Mouse (Mus musculus) limb, embryonic 14.5 days (tissue): Measurements from ENCODE around the gene Has3. TPM values are rescaled to one million over a fixed set of nuclear protein-coding genes. Genes with fewer than 3 reads are reported as not detected.
"Not testable (repeated sequence)": the region's sequence is repeated elsewhere in the genome, so short reads cannot be mapped to it uniquely, and the experiment has no call there.

Experiments
- ATAC-seq: fragments of 200-750 bp; cut with Nextera tagmentation; 2 replicates; pipeline ENCODE4 v1.8.0; 2017; ENCODE audit warnings: low read depth, moderate number of reproducible peaks, moderate TSS enrichment; ENCODE audit not compliant: low FRiP score
- DNase-seq: peaks from one replicate; pipeline ENCODE4 v3.0.0-alpha.2; 2015; ENCODE audit warnings: low spot score
- H3K27ac ChIP-seq: fragments of 300-500 bp; sonication (generic); replicated peaks from 2 replicates; pipeline ENCODE4 v1.5.1; 2014; ENCODE audit warnings: low read depth, mild to moderate bottlenecking, low read length, moderate library complexity, mixed read lengths
- H3K27me3 ChIP-seq: fragments of 300-500 bp; sonication (generic); 2 replicates; pipeline ENCODE4 v1.6.1; 2014; ENCODE audit warnings: low read length, mixed read lengths; ENCODE audit not compliant: control insufficient read depth, insufficient read depth
- H3K36me3 ChIP-seq: fragments of 300-500 bp; sonication (generic); 2 replicates; pipeline ENCODE4 v1.6.1; 2014; ENCODE audit warnings: mild to moderate bottlenecking, low read length, moderate library complexity, mixed read lengths; ENCODE audit not compliant: control insufficient read depth, insufficient read depth
- H3K4me1 ChIP-seq: fragments of 300-500 bp; sonication (generic); 2 replicates; pipeline ENCODE4 v1.6.1; 2014; ENCODE audit warnings: antibody characterized with exemption, low read length, mixed read lengths; ENCODE audit not compliant: control insufficient read depth, insufficient read depth
- H3K4me2 ChIP-seq: fragments of 300-500 bp; sonication (generic); replicated peaks from 2 replicates; pipeline ENCODE4 v1.6.1; 2014; ENCODE audit warnings: low read depth, mild to moderate bottlenecking, low read length, moderate library complexity; ENCODE audit not compliant: severe bottlenecking
- H3K4me3 ChIP-seq: fragments of 300-500 bp; sonication (generic); replicated peaks from 2 replicates; pipeline ENCODE4 v1.5.1; 2014; ENCODE audit warnings: low read length
- H3K9ac ChIP-seq: fragments of 300-500 bp; sonication (generic); 2 replicates; pipeline ENCODE4 v1.6.1; 2014; ENCODE audit warnings: mild to moderate bottlenecking, low read depth, low read length, moderate library complexity; ENCODE audit not compliant: severe bottlenecking
- H3K9me3 ChIP-seq: fragments of 300-500 bp; sonication (generic); 2 replicates; pipeline ENCODE4 v1.6.1; 2016; ENCODE audit warnings: low read length; ENCODE audit not compliant: control insufficient read depth
- POLR2A ChIP-seq: fragments of 200-500 bp; IDR thresholded peaks from 2 replicates; pipeline ENCODE4 v1.8.0; 2012; ENCODE audit warnings: inconsistent platforms, mild to moderate bottlenecking, moderate library complexity, borderline replicate concordance; ENCODE audit not compliant: insufficient read depth, insufficient read length; ENCODE audit errors: extremely low read depth
- WGBS: fragments of 180-500 bp; shearing (Covaris S2); extraction: QIAGEN DNeasy Blood & Tissue Kit; methylation state at CpG from one replicate; pipeline ENCODE4 v1.1.7; 2014; 5-methylcytosine and 5-hydroxymethylcytosine counted together
- polyA plus RNA-seq, 2 experiments: library from polyadenylated mRNA; depleted of rRNA in 1 of 2; stranded (reverse) in 1 of 2; unstranded in 1 of 2; fragments of >200 nt; fragmentation: Nextera tagmentation in 1 of 2; extraction: Ambion mirVana in 1 of 2; gene quantifications; 2 replicates each; pipeline versions ENCODE4 v1.2.1 to v1.2.3; 2012 to 2014

Has3 gene
- polyA plus RNA-seq, 2 experiments: 0.58 to 2.0 TPM

- TF ChIP-seq POLR2A: no peak
- 91% methylated on average over 4 of the region's 4 CpGs for WGBS
- H3K27ac ChIP-seq: no peak overlapping the region
These were observed 55.4 kb downstream of the Has3 start for GRCm38 (mm10) chr8:106925446-106925845.

GRCm38 (mm10) chr8:106927247-106927646 is 57.2 kb downstream of the Has3 start:
- no peak for TF ChIP-seq POLR2A
- WGBS: 40% methylated on average over 4 of the region's 4 CpGs
- Histone ChIP-seq H3K27me3 (no peaks in the 10 kb centered on the region), H3K4me2 (no peak overlapping the region), H3K36me3 (peaks cover 12% of the 10 kb centered on the region), H3K9ac (no peak overlapping the region), H3K4me3 (no peak overlapping the region), H3K27ac (no peak overlapping the region), H3K9me3 (no peaks in the 10 kb centered on the region), H3K4me1 (peaks cover 23% of the 10 kb centered on the region)
- no peak for DNase-seq
- ATAC-seq: no peak

More at GRCm38 (mm10) chr8:106925446-106925845, 55.4 kb downstream of the Has3 start:
- DNase-seq: no peak
- H3K9me3 ChIP-seq: no peaks in the 10 kb centered on the region
- H3K4me2 ChIP-seq: no peak overlapping the region
- no peak overlapping the region for H3K9ac ChIP-seq
- H3K4me1 ChIP-seq: peaks cover 11% of the 10 kb centered on the region
- ATAC-seq: no peak
- H3K4me3 ChIP-seq: no peak overlapping the region
- peaks cover 26% of the 10 kb centered on the region for H3K36me3 ChIP-seq
- no peaks in the 10 kb centered on the region for H3K27me3 ChIP-seq

DNA sequence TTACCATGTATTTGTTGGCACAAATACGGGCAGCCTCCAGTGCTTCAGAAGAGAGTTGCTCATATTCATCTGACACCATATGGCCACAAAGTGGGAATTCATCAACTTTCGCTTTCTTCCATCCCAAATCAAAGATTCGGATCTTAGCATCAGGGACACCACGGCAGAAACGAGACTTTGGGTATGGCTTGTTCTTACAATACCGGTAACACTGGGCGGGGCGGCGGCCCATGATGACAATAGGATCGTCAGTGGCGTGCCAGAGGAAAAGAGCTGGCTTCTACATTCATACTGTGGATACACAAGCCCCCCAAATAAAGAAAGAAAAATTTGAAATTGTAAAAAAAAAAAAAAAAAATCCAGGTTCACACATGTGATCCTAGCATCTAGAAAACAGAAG is 58.1 kb downstream of the Has3 start:
- not testable (repeated sequence) for H3K36me3 ChIP-seq, H3K4me3 ChIP-seq, DNase-seq, H3K27ac ChIP-seq, H3K4me2 ChIP-seq, ATAC-seq, H3K9ac ChIP-seq, H3K9me3 ChIP-seq, H3K27me3 ChIP-seq
- H3K4me1 ChIP-seq: peaks cover 31% of the 10 kb centered on the region
- WGBS: 94% methylated on average over 10 of the region's 11 CpGs

- DNase-seq (peak; percentile 60), ATAC-seq (no peak)
- 6% methylated on average over 6 of the region's 6 CpGs for WGBS
- Histone ChIP-seq H3K36me3 (no peaks in the 10 kb centered on the region), H3K4me1 (peaks cover 31% of the 10 kb centered on the region), H3K9ac (no peak overlapping the region), H3K4me3 (no peak overlapping the region), H3K27me3 (no peaks in the 10 kb centered on the region), H3K4me2 (no peak overlapping the region), H3K9me3 (no peaks in the 10 kb centered on the region), H3K27ac (no peak overlapping the region)
- no peak for TF ChIP-seq POLR2A
These were observed 59.3 kb downstream of the Has3 start for GRCm38 (mm10) chr8:106929155-106929913.

DNA sequence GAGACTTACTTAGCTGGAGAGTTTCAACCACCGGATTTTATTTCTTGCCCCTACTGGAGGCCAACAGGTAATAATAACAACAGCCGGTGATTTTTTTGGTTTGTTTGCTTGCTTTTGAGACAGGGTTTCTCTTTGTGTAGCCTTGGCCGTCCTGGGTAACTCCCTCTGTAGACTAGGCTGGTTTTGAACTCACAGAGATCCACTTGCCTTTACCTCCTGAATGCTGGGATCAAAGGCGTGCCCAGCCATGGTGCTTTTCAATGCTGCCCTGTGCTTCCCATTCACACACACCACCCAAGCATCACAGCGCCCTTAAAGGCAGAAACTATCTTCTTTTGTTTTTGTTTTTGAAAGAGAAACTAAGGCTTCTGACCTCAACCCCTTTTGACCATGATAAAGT is 59.9 kb downstream of the Has3 start:
- Histone ChIP-seq H3K4me3 (no peak overlapping the region), H3K27ac (no peak overlapping the region), H3K36me3 (no peaks in the 10 kb centered on the region), H3K4me1 (peaks cover 31% of the 10 kb centered on the region), H3K9me3 (no peaks in the 10 kb centered on the region), H3K4me2 (no peak overlapping the region), H3K9ac (no peak overlapping the region), H3K27me3 (no peaks in the 10 kb centered on the region)
- 62% methylated on average over 5 of the region's 5 CpGs for WGBS
- DNase-seq (no peak), ATAC-seq (no peak)
- no peak for TF ChIP-seq POLR2A
